Mouse (Mus musculus) G1E (cell line): ENCODE measurements around the gene Cdc42bpg.

Experiments
- CTCF ChIP-seq: IDR thresholded peaks from 2 replicates; pipeline ENCODE4 v1.5.1; 2012; ENCODE audit warnings: low read depth, low read length, inconsistent platforms, mixed read lengths
- POLR2AphosphoS5 ChIP-seq: IDR thresholded peaks from 2 replicates; pipeline ENCODE4 v1.6.1; 2012; ENCODE audit warnings: low read depth, low read length, inconsistent platforms; ENCODE audit not compliant: insufficient replicate concordance

DNA sequence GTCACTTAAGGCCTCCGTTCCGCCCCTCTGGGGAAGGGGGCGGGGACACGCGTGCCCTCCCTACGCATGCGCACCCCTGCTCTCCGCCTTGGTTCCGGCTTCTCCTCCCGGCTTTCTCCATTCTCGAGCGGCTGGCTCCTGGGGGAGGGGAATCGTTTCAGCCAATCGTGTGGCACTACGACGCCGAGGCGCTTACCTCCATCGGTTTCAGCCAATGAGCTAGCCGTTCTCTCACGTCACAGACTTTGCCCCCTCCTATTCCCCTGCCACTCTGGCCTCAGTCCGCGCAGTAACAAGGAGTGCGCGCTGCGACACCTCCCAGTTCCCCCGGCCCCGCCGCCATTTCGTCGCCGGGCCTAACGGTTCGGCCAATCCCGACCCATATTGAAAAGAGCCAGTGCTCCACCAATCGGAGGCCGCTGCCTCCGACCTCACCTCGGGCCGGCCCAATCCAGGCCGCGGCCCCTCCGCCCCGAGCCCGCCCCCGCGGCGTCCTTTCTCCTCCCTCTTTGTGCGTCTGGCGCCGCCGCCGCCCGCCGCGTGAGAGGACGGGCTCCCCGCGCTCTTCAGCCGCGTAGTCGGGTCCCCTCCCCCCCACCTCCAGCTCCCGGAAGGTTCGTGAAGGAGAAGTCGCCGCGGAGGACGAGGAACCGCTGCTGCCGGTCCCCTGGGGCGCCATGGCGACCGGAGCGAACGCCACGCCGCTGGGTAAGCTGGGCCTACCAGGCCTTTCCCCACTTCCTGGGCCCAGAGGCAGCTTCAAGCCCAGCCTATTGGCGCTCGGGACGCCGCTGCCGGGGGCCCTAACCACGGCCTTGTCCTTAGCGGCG, 57.4 kb downstream of the Cdc42bpg start, which contains the start of gene Sf1:
- TF ChIP-seq CTCF (no peak), POLR2AphosphoS5 (no peak)
